Mouse (Mus musculus) limb, embryonic 11.5 days (tissue): Measurements from ENCODE around the gene Olfr1501. TPM values are rescaled to one million over a fixed set of nuclear protein-coding genes. Genes with fewer than 3 reads are reported as not detected.
"Not testable (repeated sequence)": the region's sequence is repeated elsewhere in the genome, so short reads cannot be mapped to it uniquely, and the experiment has no call there.

ENCODE experiments used
- ATAC-seq: fragments of 200-750 bp; cut with Nextera tagmentation; 2 replicates; pipeline ENCODE4 v1.8.0; 2017; ENCODE audit warnings: low read depth; ENCODE audit not compliant: insufficient number of reproducible peaks, low FRiP score, low TSS enrichment
- DNase-seq: peaks from one replicate; pipeline ENCODE4 v3.0.0-alpha.2; 2015; ENCODE audit warnings: low spot score
- H3K27ac ChIP-seq: fragments of 300-500 bp; sonication (generic); replicated peaks from 2 replicates; pipeline ENCODE4 v1.5.1; 2014; ENCODE audit warnings: low read depth, mild to moderate bottlenecking, low read length
- H3K27me3 ChIP-seq: fragments of 300-500 bp; sonication (generic); 2 replicates; pipeline ENCODE4 v1.6.1; 2014; ENCODE audit warnings: mild to moderate bottlenecking, low read length, mixed read lengths; ENCODE audit not compliant: control insufficient read depth, insufficient read depth
- H3K36me3 ChIP-seq: fragments of 300-500 bp; sonication (generic); 2 replicates; pipeline ENCODE4 v1.6.1; 2014; ENCODE audit warnings: mild to moderate bottlenecking, low read length, moderate library complexity, mixed read lengths; ENCODE audit not compliant: control insufficient read depth, insufficient read depth
- H3K4me1 ChIP-seq: fragments of 300-500 bp; sonication (generic); 2 replicates; pipeline ENCODE4 v1.6.1; 2014; ENCODE audit warnings: low read length, mixed read lengths; ENCODE audit not compliant: control insufficient read depth, insufficient read depth
- H3K4me2 ChIP-seq: fragments of 300-500 bp; sonication (generic); 2 replicates; pipeline ENCODE4 v1.6.1; 2014; ENCODE audit warnings: low read depth, mild to moderate bottlenecking, moderate library complexity; ENCODE audit not compliant: severe bottlenecking
- H3K4me3 ChIP-seq: fragments of 300-500 bp; sonication (generic); 2 replicates; pipeline ENCODE4 v1.5.1; 2014; ENCODE audit warnings: low read depth, low read length
- H3K9ac ChIP-seq: fragments of 300-500 bp; sonication (generic); 2 replicates; pipeline ENCODE4 v1.6.1; 2014; ENCODE audit warnings: mild to moderate bottlenecking, low read length
- H3K9me3 ChIP-seq: fragments of 300-500 bp; sonication (generic); 2 replicates; pipeline ENCODE4 v1.6.1; 2016; ENCODE audit warnings: low read length; ENCODE audit not compliant: control insufficient read depth
- WGBS: fragments of 180-500 bp; shearing (Covaris S2); extraction: QIAGEN DNeasy Blood & Tissue Kit; methylation state at CpG from one replicate; pipeline ENCODE4 v1.1.7; 2014; 5-methylcytosine and 5-hydroxymethylcytosine counted together
- polyA plus RNA-seq: library from polyadenylated mRNA; unstranded; fragments of >200 nt; fragmentation: Nextera tagmentation; extraction: Ambion mirVana; gene quantifications from 2 replicates; pipeline ENCODE4 v1.2.1, GENCODE M21; 2014

The Olfr1501 gene
- not detected in 2 replicates for polyA plus RNA-seq

GRCm38 (mm10) chr19:13850592-13850991 lies at the start of gene Olfr1501:
Gene Olfr1501 (minus strand): TSS chr19:13850692.
- not testable (repeated sequence) for H3K9ac ChIP-seq, DNase-seq, H3K27me3 ChIP-seq, H3K4me1 ChIP-seq, H3K4me3 ChIP-seq, H3K9me3 ChIP-seq, H3K36me3 ChIP-seq, H3K27ac ChIP-seq, H3K4me2 ChIP-seq, ATAC-seq

DNA sequence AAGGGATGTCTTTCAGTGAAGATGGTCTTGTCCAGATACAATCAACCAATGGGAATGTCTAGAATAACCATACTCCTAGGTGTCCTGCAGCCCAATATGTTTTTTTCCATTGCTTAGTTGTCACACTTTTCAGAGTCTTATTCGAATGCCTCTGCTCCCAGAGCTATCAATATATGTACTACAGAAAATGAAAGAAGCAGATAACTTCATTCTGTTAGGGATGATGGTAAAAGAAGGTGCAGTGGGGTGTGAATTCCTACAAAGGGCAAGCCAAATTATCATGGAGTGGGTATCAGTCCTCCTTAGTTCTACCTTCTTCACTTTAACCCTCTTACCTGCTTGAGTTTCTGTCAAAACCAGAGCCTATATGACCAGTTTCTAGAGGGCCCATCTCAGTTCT lies 47.3 kb upstream of the Olfr1501 start, which contains the start of gene Olfr1504:
Gene Olfr1504 (minus strand): TSS at position 101 of the 400 bp plus-strand sequence.
- Histone ChIP-seq H3K27me3 (no peaks in the 10 kb centered on the region), H3K4me2 (no peak within 1 kb of the TSS), H3K36me3 (no peaks in the 10 kb centered on the region), H3K27ac (no peak within 1 kb of the TSS), H3K4me3 (no peak within 1 kb of the TSS), H3K9ac (no peak within 1 kb of the TSS), H3K4me1 (no peaks in the 10 kb centered on the region), H3K9me3 (no peaks in the 10 kb centered on the region)
- no peak for DNase-seq
- no peak for ATAC-seq
- 79% methylated on average over 1 of the region's 1 CpGs for WGBS

DNA sequence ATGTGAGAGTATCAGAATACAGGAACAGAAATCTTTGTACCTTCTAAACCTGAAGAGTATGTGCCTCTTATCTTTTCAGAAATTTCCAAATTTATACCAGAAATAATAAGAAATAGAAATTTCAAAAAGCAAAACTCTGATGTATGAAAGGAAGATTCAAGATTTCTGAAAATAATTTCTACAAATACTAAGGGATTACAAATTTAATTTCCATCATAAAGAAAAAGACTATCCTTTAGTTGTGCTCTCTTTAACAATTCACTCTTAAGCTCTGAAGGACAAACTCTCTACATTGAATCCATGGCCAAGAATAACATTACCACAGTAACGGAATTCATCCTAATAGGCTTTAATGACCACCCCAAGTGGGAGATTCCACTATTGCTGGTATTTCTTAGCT lies 11.0 kb upstream of the Olfr1501 start, which contains the start of gene Olfr1502:
Gene Olfr1502 (plus strand): TSS at position 301 of the 400 bp plus-strand sequence.
- 86% methylated on average over 1 of the region's 1 CpGs for WGBS
- Histone ChIP-seq H3K9ac (no peak within 1 kb of the TSS), H3K4me3 (no peak within 1 kb of the TSS), H3K4me2 (no peak within 1 kb of the TSS), H3K27ac (no peak within 1 kb of the TSS), H3K27me3 (no peaks in the 10 kb centered on the region), H3K9me3 (no peaks in the 10 kb centered on the region), H3K4me1 (no peaks in the 10 kb centered on the region), H3K36me3 (no peaks in the 10 kb centered on the region)
- DNase-seq (no peak), ATAC-seq (no peak)

GRCm38 (mm10) chr19:13830388-13830787 lies 20.1 kb downstream of the Olfr1501 start, which contains the start of gene Olfr1500:
Gene Olfr1500 (minus strand): TSS chr19:13830488.
- H3K27ac ChIP-seq = no peak within 1 kb of the TSS
- ATAC-seq = no peak
- H3K9me3 ChIP-seq = no peaks in the 10 kb centered on the region
- no peaks in the 10 kb centered on the region for H3K27me3 ChIP-seq
- no peaks in the 10 kb centered on the region for H3K4me1 ChIP-seq
- H3K4me2 ChIP-seq = no peak within 1 kb of the TSS
- no peak within 1 kb of the TSS for H3K9ac ChIP-seq
- no peak within 1 kb of the TSS for H3K4me3 ChIP-seq
- DNase-seq = no peak
- no peaks in the 10 kb centered on the region for H3K36me3 ChIP-seq

DNA sequence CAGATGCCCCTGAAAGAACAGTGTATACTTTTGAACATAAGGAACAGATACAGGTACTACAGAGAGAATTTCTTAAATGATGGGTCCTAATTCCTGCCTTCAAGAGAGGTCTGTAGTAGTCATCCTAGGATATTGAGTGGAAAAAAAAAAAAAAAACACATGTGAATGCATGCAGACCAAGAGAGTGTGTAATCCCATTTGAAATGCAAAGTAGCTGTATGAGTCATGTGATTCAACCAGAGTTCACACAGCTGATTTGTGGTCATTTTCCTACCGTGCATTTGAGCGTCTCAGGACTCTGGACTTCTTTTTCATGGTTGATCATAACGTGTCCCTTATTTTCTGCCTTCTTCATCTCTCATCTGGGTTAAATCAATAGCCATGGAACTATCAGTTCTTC lies 22.0 kb downstream of the Olfr1501 start:
- no peak overlapping the region for H3K4me2 ChIP-seq
- DNase-seq (no peak), ATAC-seq (no peak)

DNA sequence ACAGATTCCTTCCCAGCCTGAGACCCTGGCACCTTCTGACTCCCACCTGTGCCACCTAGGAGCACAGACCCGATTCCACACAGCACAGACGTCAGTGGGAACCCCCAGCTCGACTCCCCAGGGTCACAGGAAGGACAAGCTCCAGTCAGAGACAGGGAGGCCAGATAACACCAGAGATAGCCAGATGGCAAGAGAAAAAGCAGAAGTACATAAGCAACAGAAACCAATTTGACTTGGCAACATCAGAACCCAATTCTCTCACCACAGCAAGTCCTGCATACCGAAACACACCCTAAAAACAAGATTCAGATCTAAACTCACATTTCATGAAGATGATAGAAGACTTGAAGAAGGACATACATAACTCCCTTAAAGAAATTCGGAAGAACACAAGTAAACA lies 29.6 kb downstream of the Olfr1501 start:
- no peak for DNase-seq
- 71% methylated on average over 5 of the region's 5 CpGs for WGBS
- H3K4me2 ChIP-seq = no peak overlapping the region
- ATAC-seq = no peak
- H3K4me3 ChIP-seq = no peak overlapping the region
- no peaks in the 10 kb centered on the region for H3K27me3 ChIP-seq
- H3K36me3 ChIP-seq = no peaks in the 10 kb centered on the region
- H3K9me3 ChIP-seq = no peaks in the 10 kb centered on the region
- H3K9ac ChIP-seq = no peak overlapping the region
- no peaks in the 10 kb centered on the region for H3K4me1 ChIP-seq
- no peak overlapping the region for H3K27ac ChIP-seq

More for the DNA sequence above, 22.0 kb downstream of the Olfr1501 start:
- 83% methylated on average over 3 of the region's 3 CpGs for WGBS
- no peaks in the 10 kb centered on the region for H3K4me1 ChIP-seq
- H3K9ac ChIP-seq = no peak overlapping the region
- no peaks in the 10 kb centered on the region for H3K9me3 ChIP-seq
- H3K27me3 ChIP-seq = no peaks in the 10 kb centered on the region
- H3K36me3 ChIP-seq = no peaks in the 10 kb centered on the region
- no peak overlapping the region for H3K4me3 ChIP-seq
- H3K27ac ChIP-seq = no peak overlapping the region

GRCm38 (mm10) chr19:13819347-13819746 lies 31.1 kb downstream of the Olfr1501 start, which contains the start of gene Olfr1499:
Gene Olfr1499 (minus strand): TSS chr19:13819447.
- no peaks in the 10 kb centered on the region for H3K4me1 ChIP-seq
- H3K9me3 ChIP-seq = no peaks in the 10 kb centered on the region
- no peak within 1 kb of the TSS for H3K4me3 ChIP-seq
- no peaks in the 10 kb centered on the region for H3K36me3 ChIP-seq
- DNase-seq = no peak
- H3K27me3 ChIP-seq = no peaks in the 10 kb centered on the region
- H3K27ac ChIP-seq = no peak within 1 kb of the TSS
- no peak within 1 kb of the TSS for H3K9ac ChIP-seq
- ATAC-seq = no peak
- H3K4me2 ChIP-seq = no peak within 1 kb of the TSS

DNA sequence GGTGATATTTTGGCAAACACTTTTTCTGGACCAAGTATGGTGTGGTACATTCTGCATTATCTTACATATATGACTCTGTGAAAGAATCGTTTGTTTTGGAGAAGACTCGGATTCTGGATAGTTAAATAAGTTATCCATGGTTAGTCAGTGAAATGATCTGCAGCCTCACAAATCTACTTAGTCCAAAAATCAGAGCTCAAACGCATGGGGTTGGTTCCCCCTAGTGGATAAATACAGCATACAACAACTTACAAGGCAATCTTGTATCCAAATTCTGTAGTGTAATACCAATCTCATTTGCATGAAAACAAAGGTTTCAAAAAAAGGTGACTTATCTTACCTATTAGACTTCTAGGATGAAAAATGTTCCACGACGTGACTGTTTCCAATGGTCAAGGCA lies 31.7 kb downstream of the Olfr1501 start:
- Histone ChIP-seq H3K9me3 (no peaks in the 10 kb centered on the region), H3K36me3 (no peaks in the 10 kb centered on the region), H3K27me3 (no peaks in the 10 kb centered on the region), H3K4me1 (no peaks in the 10 kb centered on the region), H3K27ac (no peak overlapping the region), H3K4me2 (no peak overlapping the region), H3K4me3 (no peak overlapping the region), H3K9ac (no peak overlapping the region)
- ATAC-seq (no peak), DNase-seq (no peak)
- 35% methylated on average over 5 of the region's 5 CpGs for WGBS

GRCm38 (mm10) chr19:13812823-13813222 lies 37.7 kb downstream of the Olfr1501 start:
- H3K4me2 ChIP-seq = no peak overlapping the region
- 52% methylated on average over 2 of the region's 2 CpGs for WGBS
- no peak overlapping the region for H3K9ac ChIP-seq
- no peak overlapping the region for H3K27ac ChIP-seq
- no peaks in the 10 kb centered on the region for H3K27me3 ChIP-seq
- H3K36me3 ChIP-seq = no peaks in the 10 kb centered on the region
- H3K9me3 ChIP-seq = no peaks in the 10 kb centered on the region
- no peaks in the 10 kb centered on the region for H3K4me1 ChIP-seq
- ATAC-seq = no peak
- H3K4me3 ChIP-seq = no peak overlapping the region
- no peak for DNase-seq
